Mouse (Mus musculus): ENCODE results near the gene Cyp19a1. TPM values are rescaled to one million over a fixed set of nuclear protein-coding genes. Genes with fewer than 3 reads are reported as not detected.

Cyp19a1 gene
- not detected in 2 replicates for polyA plus RNA-seq (2012; ENCODE audit: insufficient read depth, low replicate concordance)

- no peak within 1 kb of the TSS for H3K4me3 ChIP-seq (replicated peaks)
- TF ChIP-seq GATA1 (IDR thresholded peaks at IDR 0.05; ENCODE audit: borderline replicate concordance, low read length) (no peak), FLI1 (IDR thresholded peaks at IDR 0.05; ENCODE audit: low read length) (no peak)
- no peaks in the 10 kb centered on the region for H3K36me3 ChIP-seq (replicated peaks; ENCODE audit: low read length)
- no peaks in the 10 kb centered on the region for H3K4me1 ChIP-seq
- no peaks in the 10 kb centered on the region; the same call in 1 of the 2 replicates for H3K9me3 ChIP-seq
- H3K27me3 ChIP-seq (replicated peaks): no peaks in the 10 kb centered on the region
Observed at GRCm38 (mm10) chr9:54268010-54268409, at the start of gene Cyp19a1. Gene Cyp19a1, minus strand, starts transcription at chr9:54268110.

GRCm38 (mm10) chr9:54316363-54316762 lies 48.5 kb upstream of the Cyp19a1 start:
- Histone ChIP-seq H3K27me3 (replicated peaks) (peaks cover 11% of the 10 kb centered on the region), H3K9me3 (no peaks in the 10 kb centered on the region), H3K4me3 (replicated peaks) (no peak overlapping the region), H3K36me3 (replicated peaks; ENCODE audit: low read length) (no peaks in the 10 kb centered on the region), H3K4me1 (no peaks in the 10 kb centered on the region)
- TF ChIP-seq GATA1 (IDR thresholded peaks at IDR 0.05; ENCODE audit: borderline replicate concordance, low read length): no peak
- TF ChIP-seq FLI1 (IDR thresholded peaks at IDR 0.05; ENCODE audit: low read length): no peak

GRCm38 (mm10) chr9:54308751-54309358 lies 40.9 kb upstream of the Cyp19a1 start:
- no peaks in the 10 kb centered on the region for H3K4me1 ChIP-seq
- no peak overlapping the region for H3K4me3 ChIP-seq (replicated peaks)
- H3K27me3 ChIP-seq (replicated peaks): peaks cover 5% of the 10 kb centered on the region
- TF ChIP-seq GATA1 (IDR thresholded peaks at IDR 0.05; ENCODE audit: borderline replicate concordance, low read length) (no peak), FLI1 (IDR thresholded peaks at IDR 0.05; ENCODE audit: low read length) (no peak)
- peaks cover 6% of the 10 kb centered on the region; the same call in 1 of the 2 replicates for H3K9me3 ChIP-seq
- no peaks in the 10 kb centered on the region for H3K36me3 ChIP-seq (replicated peaks; ENCODE audit: low read length)

- H3K27me3 ChIP-seq (replicated peaks): peaks cover 5% of the 10 kb centered on the region
- peaks cover 6% of the 10 kb centered on the region; the same call in 1 of the 2 replicates for H3K9me3 ChIP-seq
- no peaks in the 10 kb centered on the region for H3K4me1 ChIP-seq
- TF ChIP-seq GATA1 (IDR thresholded peaks at IDR 0.05; ENCODE audit: borderline replicate concordance, low read length) (no peak), FLI1 (IDR thresholded peaks at IDR 0.05; ENCODE audit: low read length) (no peak)
- no peak overlapping the region for H3K4me3 ChIP-seq (replicated peaks)
- H3K36me3 ChIP-seq (replicated peaks; ENCODE audit: low read length): no peaks in the 10 kb centered on the region
Observed at GRCm38 (mm10) chr9:54308209-54308608, 40.3 kb upstream of the Cyp19a1 start.

- no peaks in the 10 kb centered on the region for H3K4me1 ChIP-seq
- no peak for TF ChIP-seq GATA1 (IDR thresholded peaks at IDR 0.05; ENCODE audit: borderline replicate concordance, low read length)
- no peak for TF ChIP-seq FLI1 (IDR thresholded peaks at IDR 0.05; ENCODE audit: low read length)
- peaks cover 3% of the 10 kb centered on the region; the same call in 1 of the 2 replicates for H3K9me3 ChIP-seq
Observed at GRCm38 (mm10) chr9:54301255-54301654, 33.3 kb upstream of the Cyp19a1 start.

GRCm38 (mm10) chr9:54299792-54300191 lies 31.9 kb upstream of the Cyp19a1 start:
- Histone ChIP-seq H3K4me3 (replicated peaks) (no peak overlapping the region), H3K36me3 (replicated peaks; ENCODE audit: low read length) (no peaks in the 10 kb centered on the region), H3K4me1 (no peaks in the 10 kb centered on the region), H3K27me3 (replicated peaks) (peaks cover 3% of the 10 kb centered on the region), H3K9me3 (peaks cover 3% of the 10 kb centered on the region; the same call in 1 of the 2 replicates)
- TF ChIP-seq FLI1 (IDR thresholded peaks at IDR 0.05; ENCODE audit: low read length) (no peak), GATA1 (IDR thresholded peaks at IDR 0.05; ENCODE audit: borderline replicate concordance, low read length) (no peak)

More at GRCm38 (mm10) chr9:54301255-54301654, 33.3 kb upstream of the Cyp19a1 start:
- H3K36me3 ChIP-seq (replicated peaks; ENCODE audit: low read length): no peaks in the 10 kb centered on the region
- no peak overlapping the region for H3K4me3 ChIP-seq (replicated peaks)
- peaks cover 5% of the 10 kb centered on the region for H3K27me3 ChIP-seq (replicated peaks)

GRCm38 (mm10) chr9:54299389-54299788 lies 31.5 kb upstream of the Cyp19a1 start:
- Histone ChIP-seq H3K36me3 (replicated peaks; ENCODE audit: low read length) (no peaks in the 10 kb centered on the region), H3K4me3 (replicated peaks) (no peak overlapping the region), H3K27me3 (replicated peaks) (peaks cover 2% of the 10 kb centered on the region), H3K9me3 (peaks cover 3% of the 10 kb centered on the region; the same call in 1 of the 2 replicates), H3K4me1 (no peaks in the 10 kb centered on the region)
- no peak for TF ChIP-seq FLI1 (IDR thresholded peaks at IDR 0.05; ENCODE audit: low read length)
- no peak for TF ChIP-seq GATA1 (IDR thresholded peaks at IDR 0.05; ENCODE audit: borderline replicate concordance, low read length)

- peaks cover 5% of the 10 kb centered on the region; the same call in 1 of the 2 replicates for H3K4me1 ChIP-seq
- H3K27me3 ChIP-seq (replicated peaks): peaks cover 23% of the 10 kb centered on the region
- H3K4me3 ChIP-seq (replicated peaks): no peak overlapping the region
- TF ChIP-seq GATA1 (IDR thresholded peaks at IDR 0.05; ENCODE audit: borderline replicate concordance, low read length) (no peak), FLI1 (IDR thresholded peaks at IDR 0.05; ENCODE audit: low read length) (no peak)
- H3K36me3 ChIP-seq (replicated peaks; ENCODE audit: low read length): no peaks in the 10 kb centered on the region
- no peaks in the 10 kb centered on the region for H3K9me3 ChIP-seq
Observed at GRCm38 (mm10) chr9:54287804-54288203, 19.9 kb upstream of the Cyp19a1 start.

GRCm38 (mm10) chr9:54286331-54286987 lies 18.5 kb upstream of the Cyp19a1 start, which contains the start of gene Gldn:
Gene Gldn, plus strand, starts transcription at chr9:54286486.
- TF ChIP-seq GATA1 (IDR thresholded peaks at IDR 0.05; ENCODE audit: borderline replicate concordance, low read length) (no peak), FLI1 (IDR thresholded peaks at IDR 0.05; ENCODE audit: low read length) (no peak)

GRCm38 (mm10) chr9:54279046-54279589 lies 11.2 kb upstream of the Cyp19a1 start:
- Histone ChIP-seq H3K4me3 (replicated peaks) (no peak overlapping the region), H3K9me3 (no peaks in the 10 kb centered on the region), H3K36me3 (replicated peaks; ENCODE audit: low read length) (no peaks in the 10 kb centered on the region), H3K4me1 (no peaks in the 10 kb centered on the region), H3K27me3 (replicated peaks) (peaks cover 5% of the 10 kb centered on the region)
- TF ChIP-seq GATA1 (IDR thresholded peaks at IDR 0.05; ENCODE audit: borderline replicate concordance, low read length) (no peak), FLI1 (IDR thresholded peaks at IDR 0.05; ENCODE audit: low read length) (no peak)

More at GRCm38 (mm10) chr9:54286331-54286987, 18.5 kb upstream of the Cyp19a1 start, which contains the start of gene Gldn:
- Histone ChIP-seq H3K9me3 (no peaks in the 10 kb centered on the region), H3K4me3 (replicated peaks) (no peak within 1 kb of the TSS), H3K27me3 (replicated peaks) (peaks cover 25% of the 10 kb centered on the region), H3K4me1 (peaks cover 5% of the 10 kb centered on the region; the same call in 1 of the 2 replicates), H3K36me3 (replicated peaks; ENCODE audit: low read length) (no peaks in the 10 kb centered on the region)

Data from megakaryocyte, embryonic 14.5 days (primary cell).